Mouse (Mus musculus): ENCODE results near the gene Gas1. TPM values are rescaled to one million over a fixed set of nuclear protein-coding genes. Genes with fewer than 3 reads are reported as not detected.

The Gas1 gene
- polyA plus RNA-seq, 1 experiment from 2014 or later: 50.7 TPM

- Histone ChIP-seq H3K27me3 (ENCODE audit: control insufficient read depth, insufficient read depth, low read length) (no peaks in the 10 kb centered on the region), H3K36me3 (ENCODE audit: control insufficient read depth, insufficient read depth, low read length) (no peaks in the 10 kb centered on the region), H3K9me3 (ENCODE audit: control insufficient read depth, low read length) (peaks cover 11% of the 10 kb centered on the region; the same call in 1 of the 2 replicates), H3K9ac (ENCODE audit: low read length) (no peak overlapping the region), H3K4me2 (ENCODE audit: low read length) (no peak overlapping the region), H3K4me1 (ENCODE audit: control insufficient read depth in 2 of 2, insufficient read depth in 2 of 2, low read length in 2 of 2) (no peaks in the 10 kb centered on the region), H3K27ac (replicated peaks in 1 of 2; ENCODE audit: control insufficient read depth in 1 of 2, insufficient read depth in 1 of 2, low read depth in 2 of 2, low read length in 2 of 2) (no peak overlapping the region), H3K4me3 (ENCODE audit: control insufficient read depth in 1 of 2, insufficient read depth in 1 of 2, low read depth in 1 of 2, low read length in 2 of 2) (no peak overlapping the region)
- no peak for ATAC-seq (ENCODE audit: insufficient number of reproducible peaks, insufficient read depth, low FRiP score, low read depth)
- 86% methylated on average over 6 of the region's 6 CpGs for WGBS
Observed at GRCm38 (mm10) chr13:60207135-60207601, 30.0 kb upstream of the Gas1 start.

- WGBS: 77% methylated on average over 6 of the region's 6 CpGs
- Histone ChIP-seq H3K27ac (replicated peaks in 1 of 2; ENCODE audit: control insufficient read depth in 1 of 2, insufficient read depth in 1 of 2, low read depth in 2 of 2, low read length in 2 of 2) (no peak overlapping the region), H3K9me3 (ENCODE audit: control insufficient read depth, low read length) (0 out of 2 replicates have a peak, but pooled peaks cover 9% of the 10 kb centered on the region), H3K36me3 (ENCODE audit: control insufficient read depth, insufficient read depth, low read length) (no peaks in the 10 kb centered on the region), H3K4me3 (ENCODE audit: control insufficient read depth in 1 of 2, insufficient read depth in 1 of 2, low read depth in 1 of 2, low read length in 2 of 2) (no peak overlapping the region), H3K4me1 (ENCODE audit: control insufficient read depth in 2 of 2, insufficient read depth in 2 of 2, low read length in 2 of 2) (no peaks in the 10 kb centered on the region), H3K4me2 (ENCODE audit: low read length) (no peak overlapping the region), H3K9ac (ENCODE audit: low read length) (no peak overlapping the region), H3K27me3 (ENCODE audit: control insufficient read depth, insufficient read depth, low read length) (no peaks in the 10 kb centered on the region)
- ATAC-seq (ENCODE audit: insufficient number of reproducible peaks, insufficient read depth, low FRiP score, low read depth): no peak
Observed at GRCm38 (mm10) chr13:60204746-60205145, 27.6 kb upstream of the Gas1 start.

DNA sequence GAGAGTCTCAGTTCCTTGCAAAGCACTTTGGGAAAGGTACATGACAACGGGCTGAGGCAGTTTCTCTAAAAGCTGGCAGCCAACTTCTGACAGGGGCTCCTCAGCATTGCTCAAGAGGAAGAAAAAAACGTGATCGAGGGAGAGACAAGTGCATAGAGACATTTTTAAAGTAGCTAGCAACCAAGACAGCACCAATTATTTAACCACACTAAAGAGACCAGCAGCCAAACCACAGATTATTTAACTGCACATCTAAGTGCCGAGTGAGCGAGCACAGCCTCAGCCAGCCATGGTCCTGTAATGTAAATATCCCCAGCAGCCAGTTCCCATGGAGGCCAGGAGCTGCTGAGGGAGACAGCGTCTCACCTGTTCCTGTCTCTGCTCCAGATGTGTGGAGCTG is 16.1 kb upstream of the Gas1 start:
- Histone ChIP-seq H3K36me3 (ENCODE audit: control insufficient read depth, insufficient read depth, low read length) (no peaks in the 10 kb centered on the region), H3K9me3 (ENCODE audit: control insufficient read depth, low read length) (no peaks in the 10 kb centered on the region), H3K27me3 (ENCODE audit: control insufficient read depth, insufficient read depth, low read length) (no peaks in the 10 kb centered on the region), H3K4me3 (ENCODE audit: control insufficient read depth in 1 of 2, insufficient read depth in 1 of 2, low read depth in 1 of 2, low read length in 2 of 2) (no peak overlapping the region), H3K9ac (ENCODE audit: low read length) (no peak overlapping the region), H3K27ac (replicated peaks in 1 of 2; ENCODE audit: control insufficient read depth in 1 of 2, insufficient read depth in 1 of 2, low read depth in 2 of 2, low read length in 2 of 2) (no peak overlapping the region), H3K4me1 (ENCODE audit: control insufficient read depth in 2 of 2, insufficient read depth in 2 of 2, low read length in 2 of 2) (peaks cover 0 to 2% of the 10 kb centered on the region in 2 experiments; a peak in 1 of 4 replicates), H3K4me2 (ENCODE audit: low read length) (no peak overlapping the region)
- ATAC-seq (ENCODE audit: insufficient number of reproducible peaks, insufficient read depth, low FRiP score, low read depth): no peak
- WGBS: 55% methylated on average over 6 of the region's 6 CpGs

- Histone ChIP-seq H3K36me3 (ENCODE audit: control insufficient read depth, insufficient read depth, low read length) (no peaks in the 10 kb centered on the region), H3K9ac (ENCODE audit: low read length) (no peak overlapping the region), H3K4me3 (ENCODE audit: control insufficient read depth in 1 of 2, insufficient read depth in 1 of 2, low read depth in 1 of 2, low read length in 2 of 2) (no peak overlapping the region), H3K4me1 (ENCODE audit: control insufficient read depth in 2 of 2, insufficient read depth in 2 of 2, low read length in 2 of 2) (peaks cover 0 to 2% of the 10 kb centered on the region in 2 experiments; a peak in 1 of 4 replicates), H3K4me2 (ENCODE audit: low read length) (peak overlapping the region; percentile 29; the same call in 1 of the 2 replicates), H3K9me3 (ENCODE audit: control insufficient read depth, low read length) (no peaks in the 10 kb centered on the region), H3K27ac (replicated peaks in 1 of 2; ENCODE audit: control insufficient read depth in 1 of 2, insufficient read depth in 1 of 2, low read depth in 2 of 2, low read length in 2 of 2) (no peak overlapping the region), H3K27me3 (ENCODE audit: control insufficient read depth, insufficient read depth, low read length) (no peaks in the 10 kb centered on the region)
- no peak for ATAC-seq (ENCODE audit: insufficient number of reproducible peaks, insufficient read depth, low FRiP score, low read depth)
- 35% methylated on average over 10 of the region's 10 CpGs for WGBS
Observed at GRCm38 (mm10) chr13:60189923-60190322, 12.8 kb upstream of the Gas1 start.

DNA sequence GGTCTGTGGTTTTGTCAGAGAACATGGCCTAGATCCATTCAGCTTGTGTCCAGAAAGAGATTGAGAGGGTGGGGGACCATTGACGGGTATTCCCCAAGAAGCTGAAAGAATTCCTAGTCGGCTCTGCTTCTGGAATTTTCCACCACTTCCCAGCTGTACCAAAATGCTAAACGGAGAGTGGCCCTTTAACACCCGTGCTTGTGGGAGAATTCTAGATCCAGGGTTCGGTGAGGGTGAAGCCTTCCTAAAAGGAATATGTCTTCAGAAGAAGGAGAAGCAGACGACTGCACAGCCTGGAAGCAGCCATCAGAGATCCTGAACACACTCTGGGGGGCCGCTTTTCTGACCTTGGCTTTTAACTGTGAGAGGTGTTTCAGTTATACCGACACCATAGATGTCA is 11.8 kb upstream of the Gas1 start:
- whole genome bisulfite sequencing: 67% methylated on average over 8 of the region's 8 CpGs
- H3K4me2 ChIP-seq (ENCODE audit: low read length): no peak overlapping the region
- ATAC-seq (ENCODE audit: insufficient number of reproducible peaks, insufficient read depth, low FRiP score, low read depth): no peak

GRCm38 (mm10) chr13:60187276-60187675 is 10.1 kb upstream of the Gas1 start:
- H3K27ac ChIP-seq (replicated peaks in 1 of 2; ENCODE audit: control insufficient read depth in 1 of 2, insufficient read depth in 1 of 2, low read depth in 2 of 2, low read length in 2 of 2): no peak overlapping the region
- H3K9ac ChIP-seq (ENCODE audit: low read length): no peak overlapping the region
- H3K4me1 ChIP-seq (ENCODE audit: control insufficient read depth in 2 of 2, insufficient read depth in 2 of 2, low read length in 2 of 2): peaks cover 0 to 2% of the 10 kb centered on the region in 2 experiments; a peak in 1 of 4 replicates
- H3K4me2 ChIP-seq (ENCODE audit: low read length): no peak overlapping the region
- no peaks in the 10 kb centered on the region for H3K36me3 ChIP-seq (ENCODE audit: control insufficient read depth, insufficient read depth, low read length)
- no peak for ATAC-seq (ENCODE audit: insufficient number of reproducible peaks, insufficient read depth, low FRiP score, low read depth)
- no peaks in the 10 kb centered on the region for H3K9me3 ChIP-seq (ENCODE audit: control insufficient read depth, low read length)
- WGBS: 81% methylated on average over 2 of the region's 2 CpGs
- H3K4me3 ChIP-seq (ENCODE audit: control insufficient read depth in 1 of 2, insufficient read depth in 1 of 2, low read depth in 1 of 2, low read length in 2 of 2): no peak overlapping the region
- H3K27me3 ChIP-seq (ENCODE audit: control insufficient read depth, insufficient read depth, low read length): no peaks in the 10 kb centered on the region

More for the DNA sequence above, 11.8 kb upstream of the Gas1 start:
- Histone ChIP-seq H3K4me3 (ENCODE audit: control insufficient read depth in 1 of 2, insufficient read depth in 1 of 2, low read depth in 1 of 2, low read length in 2 of 2) (no peak overlapping the region), H3K9me3 (ENCODE audit: control insufficient read depth, low read length) (no peaks in the 10 kb centered on the region), H3K36me3 (ENCODE audit: control insufficient read depth, insufficient read depth, low read length) (no peaks in the 10 kb centered on the region), H3K27me3 (ENCODE audit: control insufficient read depth, insufficient read depth, low read length) (no peaks in the 10 kb centered on the region), H3K4me1 (ENCODE audit: control insufficient read depth in 2 of 2, insufficient read depth in 2 of 2, low read length in 2 of 2) (peaks cover 0 to 2% of the 10 kb centered on the region in 2 experiments; a peak in 1 of 4 replicates), H3K27ac (replicated peaks in 1 of 2; ENCODE audit: control insufficient read depth in 1 of 2, insufficient read depth in 1 of 2, low read depth in 2 of 2, low read length in 2 of 2) (no peak overlapping the region), H3K9ac (ENCODE audit: low read length) (no peak overlapping the region)

DNA sequence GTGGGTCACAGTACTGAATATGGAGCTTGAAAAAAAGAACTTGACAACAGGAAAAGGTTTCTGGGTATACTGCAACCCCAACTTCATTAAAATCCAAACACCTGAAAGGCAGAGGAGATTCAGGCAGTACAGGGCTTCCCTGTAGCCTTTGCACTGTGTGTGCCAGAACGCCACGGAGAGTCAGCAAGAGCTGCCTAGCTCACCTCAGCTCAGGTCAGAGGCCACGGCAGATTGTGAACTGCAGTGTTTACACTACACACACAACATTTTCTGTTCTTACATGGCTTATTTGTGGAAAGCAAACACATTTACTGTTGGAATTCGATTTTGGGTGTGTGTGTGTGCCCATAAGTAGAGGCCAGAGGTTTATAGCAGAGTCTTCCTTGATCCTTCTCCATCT is 5.2 kb upstream of the Gas1 start:
- no peaks in the 10 kb centered on the region; a peak in 1 of 4 replicates for H3K4me1 ChIP-seq (ENCODE audit: control insufficient read depth in 2 of 2, insufficient read depth in 2 of 2, low read length in 2 of 2)
- H3K36me3 ChIP-seq (ENCODE audit: control insufficient read depth, insufficient read depth, low read length): no peaks in the 10 kb centered on the region
- no peak overlapping the region for H3K4me2 ChIP-seq (ENCODE audit: low read length)
- 79% methylated on average over 4 of the region's 4 CpGs for WGBS
- no peak for ATAC-seq (ENCODE audit: insufficient number of reproducible peaks, insufficient read depth, low FRiP score, low read depth)
- H3K9ac ChIP-seq (ENCODE audit: low read length): no peak overlapping the region
- no peak overlapping the region for H3K27ac ChIP-seq (replicated peaks in 1 of 2; ENCODE audit: control insufficient read depth in 1 of 2, insufficient read depth in 1 of 2, low read depth in 2 of 2, low read length in 2 of 2)
- no peak overlapping the region for H3K4me3 ChIP-seq (ENCODE audit: control insufficient read depth in 1 of 2, insufficient read depth in 1 of 2, low read depth in 1 of 2, low read length in 2 of 2)
- H3K27me3 ChIP-seq (ENCODE audit: control insufficient read depth, insufficient read depth, low read length): no peaks in the 10 kb centered on the region
- no peaks in the 10 kb centered on the region for H3K9me3 ChIP-seq (ENCODE audit: control insufficient read depth, low read length)

- H3K36me3 ChIP-seq (ENCODE audit: control insufficient read depth, insufficient read depth, low read length): no peaks in the 10 kb centered on the region
- no peak overlapping the region for H3K27ac ChIP-seq (replicated peaks in 1 of 2; ENCODE audit: control insufficient read depth in 1 of 2, insufficient read depth in 1 of 2, low read depth in 2 of 2, low read length in 2 of 2)
- peaks cover 0 to 4% of the 10 kb centered on the region in 2 experiments; a peak in 2 of 4 replicates for H3K4me1 ChIP-seq (ENCODE audit: control insufficient read depth in 2 of 2, insufficient read depth in 2 of 2, low read length in 2 of 2)
- no peak for ATAC-seq (ENCODE audit: insufficient number of reproducible peaks, insufficient read depth, low FRiP score, low read depth)
- no peak overlapping the region for H3K4me2 ChIP-seq (ENCODE audit: low read length)
- no peaks in the 10 kb centered on the region for H3K27me3 ChIP-seq (ENCODE audit: control insufficient read depth, insufficient read depth, low read length)
- no peaks in the 10 kb centered on the region for H3K9me3 ChIP-seq (ENCODE audit: control insufficient read depth, low read length)
- WGBS: 65% methylated on average over 4 of the region's 4 CpGs
- H3K4me3 ChIP-seq (ENCODE audit: control insufficient read depth in 1 of 2, insufficient read depth in 1 of 2, low read depth in 1 of 2, low read length in 2 of 2): no peak overlapping the region
- H3K9ac ChIP-seq (ENCODE audit: low read length): no peak overlapping the region
Observed at GRCm38 (mm10) chr13:60179641-60180040, 2.5 kb upstream of the Gas1 start.
